8 mouse cellular contexts compared by ENCODE assay signal in genomic region chr9:42520587-42521084, GRCm38 (mm10). TPM values are rescaled to one million over a fixed set of nuclear protein-coding genes. Genes with fewer than 3 reads are reported as not detected.
DNase-seq lines count a peak whose midpoint lies in the region; ATAC-seq lines count a peak whose summit lies in the region.

No protein-coding gene starts in this region.

- peak overlapping the region; percentile 74 for H3K4me2 ChIP-seq in heart, embryonic 14.5 days (ENCODE audit: low read length)
- H3K4me2 ChIP-seq in liver, embryonic 11.5 days, result peak overlapping the region; percentile 57
- H3K4me2 ChIP-seq in neural tube, embryonic 12.5 days (replicated peaks), result peak overlapping the region; percentile 78

- peaks cover 48% of the 10 kb centered on the region for H3K27me3 ChIP-seq in heart, embryonic 14.5 days (ENCODE audit: control insufficient read depth, insufficient read depth, low read length)
- peaks cover 17% of the 10 kb centered on the region for H3K27me3 ChIP-seq in liver, embryonic 11.5 days (replicated peaks; ENCODE audit: control insufficient read depth, insufficient read depth, low read length)
- H3K27me3 ChIP-seq in neural tube, embryonic 12.5 days (replicated peaks), result peaks cover 28% of the 10 kb centered on the region

- peak; percentile 18 to 38 for DNase-seq in lung, adult 18-20 months
- no peak for DNase-seq in lung, postnatal 25 days (ENCODE audit: low spot score)
- peak; percentile 59 for DNase-seq in embryo, embryonic 10.5 days (ENCODE audit: low spot score)
- DNase-seq in kidney, postnatal 10 days, result peak; percentile 36
- peak; percentile 38 for DNase-seq in liver, embryonic 11.5 days (ENCODE audit: low spot score)
- peak; percentile 66 to 72 for DNase-seq in thymus, postnatal 36 days

- peaks cover 0 to 7% of the 10 kb centered on the region in 2 experiments; a peak in 3 of 4 replicates for H3K4me1 ChIP-seq in heart, embryonic 14.5 days (ENCODE audit: control insufficient read depth in 2 of 2, insufficient read depth in 2 of 2, low read length in 2 of 2)
- H3K4me1 ChIP-seq in liver, embryonic 11.5 days (replicated peaks; ENCODE audit: control insufficient read depth, insufficient read depth, low read length), result peaks cover 4% of the 10 kb centered on the region; the same call in 1 of the 2 replicates
- peaks cover 9% of the 10 kb centered on the region for H3K4me1 ChIP-seq in neural tube, embryonic 12.5 days

- peak overlapping the region; percentile 29 to 34 for H3K4me3 ChIP-seq in heart, embryonic 14.5 days (ENCODE audit: control insufficient read depth in 1 of 2, insufficient read depth in 1 of 2, low read depth in 1 of 2, low read length in 2 of 2)
- peak overlapping the region; percentile 33 for H3K4me3 ChIP-seq in liver, embryonic 11.5 days (ENCODE audit: low read depth, low read length)
- H3K4me3 ChIP-seq in neural tube, embryonic 12.5 days, result peak overlapping the region; percentile 30

- H3K27ac ChIP-seq in heart, embryonic 14.5 days (replicated peaks in 1 of 2; ENCODE audit: control insufficient read depth in 1 of 2, insufficient read depth in 1 of 2, low read depth in 2 of 2, low read length in 2 of 2), result no peak overlapping the region
- no peak overlapping the region for H3K27ac ChIP-seq in liver, embryonic 11.5 days (ENCODE audit: low read depth, low read length)
- H3K27ac ChIP-seq in neural tube, embryonic 12.5 days, result no peak overlapping the region

- H3K36me3 ChIP-seq in heart, embryonic 14.5 days (ENCODE audit: control insufficient read depth, insufficient read depth, low read length), result no peaks in the 10 kb centered on the region
- H3K36me3 ChIP-seq in liver, embryonic 11.5 days (ENCODE audit: control insufficient read depth, insufficient read depth, low read length), result no peaks in the 10 kb centered on the region
- no peaks in the 10 kb centered on the region for H3K36me3 ChIP-seq in neural tube, embryonic 12.5 days

- no peak for ATAC-seq in heart, embryonic 14.5 days (ENCODE audit: insufficient number of reproducible peaks, insufficient read depth, low FRiP score, low read depth)
- ATAC-seq in liver, embryonic 11.5 days (replicated peaks; ENCODE audit: low FRiP score), result no peak
- ATAC-seq in neural tube, embryonic 12.5 days (ENCODE audit: low FRiP score, low read depth), result peak; percentile 74

- 2% methylated on average over 36 of the region's 36 CpGs for WGBS in heart, embryonic 14.5 days
- 7% methylated on average over 36 of the region's 36 CpGs for WGBS in liver, embryonic 11.5 days
- WGBS in neural tube, embryonic 12.5 days, result 3% methylated on average over 36 of the region's 36 CpGs

- H3K9ac ChIP-seq in heart, embryonic 14.5 days (ENCODE audit: low read length), result peak overlapping the region; percentile 57; the same call in 1 of the 2 replicates
- H3K9ac ChIP-seq in liver, embryonic 11.5 days (ENCODE audit: low read depth, low read length), result no peak overlapping the region
- H3K9ac ChIP-seq in neural tube, embryonic 12.5 days, result peak overlapping the region; percentile 56

- H3K9me3 ChIP-seq in heart, embryonic 14.5 days (ENCODE audit: control insufficient read depth, low read length), result no peaks in the 10 kb centered on the region
- H3K9me3 ChIP-seq in liver, embryonic 11.5 days (ENCODE audit: control insufficient read depth, low read length), result no peaks in the 10 kb centered on the region
- H3K9me3 ChIP-seq in neural tube, embryonic 12.5 days, result no peaks in the 10 kb centered on the region

RNA-seq across cellular contexts. Expression of gene Tbcel, which starts 13.0 kb away (rescaled TPM):
- polyA plus RNA-seq in heart, embryonic 14.5 days (2014; fragmentation: Nextera tagmentation; extraction: Ambion mirVana), result 3.6 and 3.8 TPM in 2 replicates
- 6.4 TPM in 2 replicates for polyA plus RNA-seq in liver, embryonic 11.5 days (2014; fragmentation: Nextera tagmentation; extraction: Ambion mirVana)
- polyA plus RNA-seq in neural tube, embryonic 12.5 days (2016; fragmentation: Nextera tagmentation; extraction: Ambion mirVana), result 5.1 and 5.4 TPM in 2 replicates
